Mouse (Mus musculus) ES-Bruce4 (cell line): Measurements from ENCODE around the gene Kalrn. TPM values are rescaled to one million over a fixed set of nuclear protein-coding genes. Genes with fewer than 3 reads are reported as not detected.

ENCODE experiments used
- H3K27ac ChIP-seq: 2 replicates; pipeline ENCODE4 v1.5.1; 2012; ENCODE audit warnings: low read length, inconsistent platforms; ENCODE audit not compliant: insufficient read depth
- H3K27me3 ChIP-seq: 2 replicates; pipeline ENCODE4 v1.6.1; 2012; ENCODE audit warnings: mild to moderate bottlenecking, low read length, inconsistent platforms; ENCODE audit not compliant: control insufficient read depth, poor library complexity, insufficient read depth, severe bottlenecking
- H3K36me3 ChIP-seq: 2 replicates; pipeline ENCODE4 v1.6.1; 2012; ENCODE audit warnings: inconsistent platforms, mild to moderate bottlenecking, low read length, moderate library complexity; ENCODE audit not compliant: control insufficient read depth, poor library complexity, insufficient read depth, severe bottlenecking
- H3K4me1 ChIP-seq: one replicate; pipeline ENCODE4 v1.8.1; 2011; ENCODE audit warnings: low read length; ENCODE audit not compliant: control insufficient read depth, insufficient read depth
- H3K4me3 ChIP-seq: 2 replicates; pipeline ENCODE4 v1.5.1; 2011; ENCODE audit warnings: low read depth, mild to moderate bottlenecking, low read length
- H3K9ac ChIP-seq: 2 replicates; pipeline ENCODE4 v1.6.1; 2012; ENCODE audit warnings: low read depth, mild to moderate bottlenecking, inconsistent platforms; ENCODE audit not compliant: poor library complexity, severe bottlenecking
- H3K9me3 ChIP-seq: replicated peaks from 2 replicates; pipeline ENCODE4 v1.6.1; 2012; ENCODE audit warnings: mild to moderate bottlenecking, low read length, inconsistent platforms; ENCODE audit not compliant: control insufficient read depth, poor library complexity, insufficient read depth, severe bottlenecking
- CTCF ChIP-seq: IDR thresholded peaks from one replicate; pipeline ENCODE4 v1.8.1; 2011; ENCODE audit warnings: low read depth, low read length
- EP300 ChIP-seq: IDR thresholded peaks from 2 replicates; pipeline ENCODE4 v1.6.1; 2011; ENCODE audit warnings: low read depth, low read length; ENCODE audit not compliant: insufficient read depth
- POLR2A ChIP-seq: IDR thresholded peaks from one replicate; pipeline ENCODE4 v1.8.1; 2011; ENCODE audit warnings: low read length; ENCODE audit not compliant: insufficient read depth
- polyA plus RNA-seq: library from polyadenylated mRNA; stranded (reverse); fragments of >200 nt; gene quantifications from 2 replicates; pipeline ENCODE4 v1.2.4, GENCODE M21; 2011; ENCODE audit warnings: low read depth; ENCODE audit not compliant: missing spikeins, insufficient read depth, insufficient read length

The Kalrn gene
- polyA plus RNA-seq, 1 experiment: 8.2 TPM

GRCm38 (mm10) chr16:34231146-34231545 is 342.2 kb downstream of the Kalrn start:
- Histone ChIP-seq H3K36me3 (no peaks in the 10 kb centered on the region), H3K27me3 (no peaks in the 10 kb centered on the region), H3K4me1 (no peaks in the 10 kb centered on the region), H3K9ac (no peak overlapping the region), H3K4me3 (no peak overlapping the region), H3K27ac (no peak overlapping the region), H3K9me3 (no peaks in the 10 kb centered on the region)
- TF ChIP-seq EP300: no peak
- TF ChIP-seq CTCF: no peak
- no peak for TF ChIP-seq POLR2A

GRCm38 (mm10) chr16:34229350-34229749 is 344.0 kb downstream of the Kalrn start:
- Histone ChIP-seq H3K27me3 (no peaks in the 10 kb centered on the region), H3K9me3 (no peaks in the 10 kb centered on the region), H3K9ac (no peak overlapping the region), H3K4me1 (no peaks in the 10 kb centered on the region), H3K4me3 (no peak overlapping the region), H3K27ac (no peak overlapping the region), H3K36me3 (no peaks in the 10 kb centered on the region)
- TF ChIP-seq POLR2A (no peak), EP300 (no peak), CTCF (no peak)

GRCm38 (mm10) chr16:34228661-34229060 is 344.7 kb downstream of the Kalrn start:
- H3K4me3 ChIP-seq: no peak overlapping the region
- TF ChIP-seq EP300: no peak
- no peak for TF ChIP-seq POLR2A
- no peak for TF ChIP-seq CTCF
- no peak overlapping the region for H3K9ac ChIP-seq
- H3K27ac ChIP-seq: no peak overlapping the region
- no peaks in the 10 kb centered on the region for H3K9me3 ChIP-seq
- no peaks in the 10 kb centered on the region for H3K27me3 ChIP-seq
- H3K36me3 ChIP-seq: no peaks in the 10 kb centered on the region
- no peaks in the 10 kb centered on the region for H3K4me1 ChIP-seq

GRCm38 (mm10) chr16:34212160-34212559 is 361.2 kb downstream of the Kalrn start:
- Histone ChIP-seq H3K36me3 (no peaks in the 10 kb centered on the region), H3K9ac (no peak overlapping the region), H3K27ac (no peak overlapping the region), H3K9me3 (no peaks in the 10 kb centered on the region), H3K4me1 (no peaks in the 10 kb centered on the region), H3K4me3 (no peak overlapping the region), H3K27me3 (no peaks in the 10 kb centered on the region)
- TF ChIP-seq EP300: no peak
- TF ChIP-seq CTCF: no peak
- no peak for TF ChIP-seq POLR2A

- no peaks in the 10 kb centered on the region for H3K4me1 ChIP-seq
- H3K4me3 ChIP-seq: no peak overlapping the region
- H3K27ac ChIP-seq: no peak overlapping the region
- H3K36me3 ChIP-seq: no peaks in the 10 kb centered on the region
- no peaks in the 10 kb centered on the region for H3K27me3 ChIP-seq
- H3K9ac ChIP-seq: no peak overlapping the region
- no peaks in the 10 kb centered on the region for H3K9me3 ChIP-seq
- TF ChIP-seq CTCF: no peak
- TF ChIP-seq EP300: no peak
- TF ChIP-seq POLR2A: no peak
These were observed 362.1 kb downstream of the Kalrn start for GRCm38 (mm10) chr16:34211243-34211642.

- Histone ChIP-seq H3K4me3 (no peak overlapping the region), H3K9ac (no peak overlapping the region), H3K27ac (no peak overlapping the region), H3K9me3 (no peaks in the 10 kb centered on the region), H3K36me3 (no peaks in the 10 kb centered on the region), H3K27me3 (no peaks in the 10 kb centered on the region), H3K4me1 (no peaks in the 10 kb centered on the region)
- no peak for TF ChIP-seq POLR2A
- TF ChIP-seq CTCF: no peak
- no peak for TF ChIP-seq EP300
These were observed 364.6 kb downstream of the Kalrn start for GRCm38 (mm10) chr16:34208748-34209147.
